Mouse (Mus musculus) limb, embryonic 13.5 days (tissue): ENCODE results near the gene Tbc1d8. TPM values are rescaled to one million over a fixed set of nuclear protein-coding genes. Genes with fewer than 3 reads are reported as not detected.
A peak's percentile ranks its signal among the peaks of the same experiment; 100 is the strongest.

Experiments used
- ATAC-seq: fragments of 200-750 bp; cut with Nextera tagmentation; 2 replicates; pipeline ENCODE4 v1.8.0; 2017; ENCODE audit warnings: low read depth, moderate number of reproducible peaks, moderate TSS enrichment; ENCODE audit not compliant: low FRiP score
- H3K27ac ChIP-seq: fragments of 300-500 bp; sonication (generic); 2 replicates; pipeline ENCODE4 v1.5.1; 2015; ENCODE audit warnings: inconsistent platforms, mild to moderate bottlenecking, moderate library complexity
- H3K27me3 ChIP-seq: fragments of 300-500 bp; sonication (generic); 2 replicates; pipeline ENCODE4 v1.6.1; 2015; ENCODE audit warnings: mild to moderate bottlenecking, inconsistent platforms
- H3K36me3 ChIP-seq: fragments of 300-500 bp; sonication (generic); 2 replicates; pipeline ENCODE4 v1.6.1; 2015; ENCODE audit warnings: inconsistent platforms, mild to moderate bottlenecking, moderate library complexity
- H3K4me1 ChIP-seq: fragments of 300-500 bp; sonication (generic); 2 replicates; pipeline ENCODE4 v1.6.1; 2015; ENCODE audit warnings: inconsistent platforms
- H3K4me2 ChIP-seq: fragments of 300-500 bp; sonication (generic); replicated peaks from 2 replicates; pipeline ENCODE4 v1.6.1; 2015; ENCODE audit warnings: inconsistent platforms, mild to moderate bottlenecking, moderate library complexity
- H3K4me3 ChIP-seq: fragments of 300-500 bp; sonication (generic); 2 replicates; pipeline ENCODE4 v1.5.1; 2015; ENCODE audit warnings: moderate library complexity, mild to moderate bottlenecking, inconsistent platforms
- H3K9ac ChIP-seq: fragments of 300-500 bp; sonication (generic); 2 replicates; pipeline ENCODE4 v1.6.1; 2015; ENCODE audit warnings: mild to moderate bottlenecking, inconsistent platforms
- H3K9me3 ChIP-seq: fragments of 300-500 bp; sonication (generic); 2 replicates; pipeline ENCODE4 v1.6.1; 2016; ENCODE audit warnings: inconsistent platforms
- WGBS: fragments of 180-500 bp; shearing (Covaris S2); methylation state at CpG from one replicate; pipeline ENCODE4 v1.1.7; 2015; 5-methylcytosine and 5-hydroxymethylcytosine counted together
- polyA plus RNA-seq: library from polyadenylated mRNA; unstranded; fragments of >200 nt; fragmentation: Nextera tagmentation; extraction: Ambion mirVana; gene quantifications from 2 replicates; pipeline ENCODE4 v1.2.1, GENCODE M21; 2015

The Tbc1d8 gene
- polyA plus RNA-seq, 1 experiment from 2014 or later = 10.4 TPM

GRCm38 (mm10) chr1:39502817-39503633 is 24.5 kb upstream of the Tbc1d8 start:
- WGBS = 84% methylated on average over 17 of the region's 17 CpGs
- no peak for ATAC-seq
- Histone ChIP-seq H3K4me1 (no peaks in the 10 kb centered on the region), H3K4me3 (no peak overlapping the region), H3K9ac (no peak overlapping the region), H3K4me2 (no peak overlapping the region), H3K9me3 (no peaks in the 10 kb centered on the region), H3K27me3 (0 out of 2 replicates have a peak, but pooled peaks cover 5% of the 10 kb centered on the region), H3K27ac (no peak overlapping the region), H3K36me3 (no peaks in the 10 kb centered on the region)

DNA sequence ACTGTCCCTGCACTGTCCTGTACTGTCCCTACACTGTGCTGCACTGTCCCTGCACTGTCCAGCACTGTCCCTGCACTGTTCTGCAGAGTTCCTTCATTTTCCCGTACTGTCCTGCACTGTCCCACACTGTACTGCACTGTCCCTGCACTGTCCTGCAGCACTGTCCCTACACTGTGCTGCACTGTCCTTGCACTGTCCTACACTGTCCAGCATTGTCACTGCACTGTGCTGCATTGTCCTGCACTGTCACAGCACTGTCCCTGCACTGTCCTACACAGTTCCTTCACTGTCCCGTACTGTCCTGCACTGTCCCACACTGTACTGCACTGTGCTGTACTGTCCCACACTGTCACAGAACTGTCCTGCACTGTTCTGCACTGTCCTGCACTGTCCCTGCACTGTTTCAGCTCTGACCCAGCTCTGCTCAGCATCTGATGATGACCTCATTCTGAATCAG is 21.0 kb upstream of the Tbc1d8 start:
- H3K4me2 ChIP-seq = no peak overlapping the region
- H3K27me3 ChIP-seq = 0 out of 2 replicates have a peak, but pooled peaks cover 5% of the 10 kb centered on the region
- H3K4me3 ChIP-seq = no peak overlapping the region
- H3K9me3 ChIP-seq = peaks cover 10% of the 10 kb centered on the region
- no peaks in the 10 kb centered on the region for H3K36me3 ChIP-seq
- no peak overlapping the region for H3K27ac ChIP-seq
- no peak overlapping the region for H3K9ac ChIP-seq
- no peaks in the 10 kb centered on the region for H3K4me1 ChIP-seq
- ATAC-seq = peak; percentile 28; the same call in 1 of the 2 replicates
- WGBS = 88% methylated on average over 2 of the region's 2 CpGs

DNA sequence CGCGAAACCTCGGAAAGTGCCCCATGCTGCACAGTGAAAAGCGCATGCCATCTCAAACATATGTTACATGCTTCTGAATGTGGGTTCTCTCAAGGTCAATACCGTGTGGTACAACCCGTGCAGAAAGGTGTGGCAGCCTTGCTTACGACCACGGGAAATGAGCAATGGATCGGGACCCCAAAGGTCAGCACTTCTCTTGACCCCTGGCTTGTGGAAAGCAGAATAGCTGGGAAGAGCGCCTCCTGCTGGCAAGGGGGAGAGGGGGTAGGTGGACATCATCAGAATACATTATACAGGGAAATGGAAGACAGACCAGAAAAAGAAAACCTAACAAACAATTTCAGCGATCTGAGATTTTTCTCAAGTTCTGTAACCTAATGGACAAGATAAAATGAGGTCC is 19.2 kb upstream of the Tbc1d8 start:
- WGBS = 88% methylated on average over 11 of the region's 11 CpGs
- peaks cover 10% of the 10 kb centered on the region for H3K9me3 ChIP-seq
- H3K4me3 ChIP-seq = no peak overlapping the region
- H3K4me2 ChIP-seq = no peak overlapping the region
- H3K27ac ChIP-seq = no peak overlapping the region
- no peak for ATAC-seq
- 0 out of 2 replicates have a peak, but pooled peaks cover 5% of the 10 kb centered on the region for H3K27me3 ChIP-seq
- H3K36me3 ChIP-seq = no peaks in the 10 kb centered on the region
- no peaks in the 10 kb centered on the region for H3K4me1 ChIP-seq
- no peak overlapping the region for H3K9ac ChIP-seq

- Histone ChIP-seq H3K36me3 (no peaks in the 10 kb centered on the region), H3K4me2 (no peak overlapping the region), H3K4me3 (no peak overlapping the region), H3K27me3 (0 out of 2 replicates have a peak, but pooled peaks cover 5% of the 10 kb centered on the region), H3K27ac (no peak overlapping the region), H3K4me1 (no peaks in the 10 kb centered on the region), H3K9ac (no peak overlapping the region), H3K9me3 (peaks cover 10% of the 10 kb centered on the region)
- ATAC-seq = no peak
- WGBS = 87% methylated on average over 4 of the region's 4 CpGs
Observed at GRCm38 (mm10) chr1:39496995-39497394, 18.4 kb upstream of the Tbc1d8 start.

- Histone ChIP-seq H3K9me3 (peaks cover 10% of the 10 kb centered on the region), H3K27me3 (no peaks in the 10 kb centered on the region), H3K9ac (no peak overlapping the region), H3K4me3 (no peak overlapping the region), H3K36me3 (no peaks in the 10 kb centered on the region), H3K4me1 (no peaks in the 10 kb centered on the region), H3K27ac (no peak overlapping the region), H3K4me2 (no peak overlapping the region)
- ATAC-seq = no peak
- WGBS = 88% methylated on average over 3 of the region's 3 CpGs
Observed at GRCm38 (mm10) chr1:39493664-39494063, 15.1 kb upstream of the Tbc1d8 start.

GRCm38 (mm10) chr1:39493165-39493564 is 14.6 kb upstream of the Tbc1d8 start:
- Histone ChIP-seq H3K4me1 (no peaks in the 10 kb centered on the region), H3K36me3 (no peaks in the 10 kb centered on the region), H3K27ac (no peak overlapping the region), H3K4me3 (no peak overlapping the region), H3K27me3 (no peaks in the 10 kb centered on the region), H3K9me3 (peaks cover 10% of the 10 kb centered on the region), H3K4me2 (no peak overlapping the region), H3K9ac (no peak overlapping the region)
- WGBS = 89% methylated on average over 4 of the region's 5 CpGs
- ATAC-seq = no peak

DNA sequence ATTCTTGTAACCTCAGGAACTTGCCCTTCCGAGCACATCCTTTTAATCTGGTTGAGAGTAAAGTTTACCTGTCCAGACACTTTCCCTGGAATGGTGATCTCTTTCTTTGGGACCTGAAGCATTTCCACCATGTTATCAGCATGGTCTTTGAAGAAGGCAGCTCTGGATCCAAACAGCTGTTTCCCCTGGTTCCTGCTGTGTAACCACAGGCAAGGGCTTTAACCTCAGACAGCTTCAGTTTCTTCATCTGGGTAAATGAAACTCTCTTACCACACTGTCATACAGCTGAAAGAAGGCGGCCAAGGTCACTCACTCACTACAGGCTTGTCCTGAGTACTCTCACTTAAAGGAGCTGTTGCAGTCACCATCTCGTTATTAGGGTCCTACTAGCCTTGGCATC is 8.8 kb upstream of the Tbc1d8 start:
- no peaks in the 10 kb centered on the region for H3K36me3 ChIP-seq
- H3K27me3 ChIP-seq = no peaks in the 10 kb centered on the region
- no peaks in the 10 kb centered on the region for H3K9me3 ChIP-seq
- no peak overlapping the region for H3K27ac ChIP-seq
- no peak overlapping the region for H3K4me3 ChIP-seq
- WGBS = 73% methylated on average over 3 of the region's 3 CpGs
- no peaks in the 10 kb centered on the region for H3K4me1 ChIP-seq
- no peak overlapping the region for H3K9ac ChIP-seq
- ATAC-seq = no peak
- no peak overlapping the region for H3K4me2 ChIP-seq

GRCm38 (mm10) chr1:39482115-39482815 is 3.7 kb upstream of the Tbc1d8 start:
- Histone ChIP-seq H3K9me3 (no peaks in the 10 kb centered on the region), H3K4me2 (no peak overlapping the region), H3K27me3 (peaks cover 8% of the 10 kb centered on the region), H3K4me1 (peaks cover 8% of the 10 kb centered on the region), H3K36me3 (no peaks in the 10 kb centered on the region), H3K27ac (no peak overlapping the region), H3K9ac (no peak overlapping the region), H3K4me3 (no peak overlapping the region)
- no peak for ATAC-seq
- WGBS = 67% methylated on average over 10 of the region's 10 CpGs

DNA sequence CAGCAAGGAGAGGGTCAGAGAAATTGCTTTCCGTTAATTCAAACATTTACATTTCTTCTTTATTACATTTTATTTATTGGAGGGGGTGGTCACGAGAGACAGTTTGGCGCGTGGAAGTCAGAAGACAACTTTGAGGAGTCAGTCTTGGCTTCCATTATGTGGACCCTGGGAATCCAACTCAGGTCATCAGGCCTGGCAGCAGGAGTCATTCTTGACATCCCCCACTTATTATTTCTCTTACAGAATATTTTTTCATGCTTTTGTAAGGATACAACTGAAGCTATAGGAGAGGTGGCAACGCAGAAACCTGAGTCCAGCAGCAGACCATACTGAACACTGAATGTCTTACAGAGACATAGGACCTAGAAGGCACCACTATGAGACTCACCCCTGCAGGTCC is 699 bp upstream of the Tbc1d8 start:
- Histone ChIP-seq H3K4me2 (peak overlapping the region; percentile 96), H3K4me3 (peak overlapping the region; percentile 69; the same call in 1 of the 2 replicates)

DNA sequence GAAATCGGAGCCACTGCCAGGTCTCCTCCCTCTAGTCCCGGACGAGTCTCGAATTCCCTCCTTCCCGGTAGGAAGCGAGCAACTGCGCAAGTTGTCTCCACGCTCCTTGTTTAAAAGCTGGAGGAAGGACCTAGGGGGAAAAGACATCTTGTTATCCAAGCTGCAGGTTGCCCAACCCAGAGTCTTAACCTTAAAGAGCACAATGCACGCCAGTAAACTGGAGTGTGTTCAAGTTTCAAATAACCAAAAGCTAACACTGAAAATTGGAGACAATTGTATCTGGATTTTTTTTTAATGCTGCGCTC is 293 bp upstream of the Tbc1d8 start:
- H3K4me1 ChIP-seq = peaks cover 15% of the 10 kb centered on the region
- H3K9me3 ChIP-seq = no peaks in the 10 kb centered on the region
- 5% methylated on average over 10 of the region's 10 CpGs for WGBS
- no peak for ATAC-seq
- no peaks in the 10 kb centered on the region for H3K36me3 ChIP-seq
- peak overlapping the region; percentile 96 for H3K4me2 ChIP-seq
- peak overlapping the region; percentile 63; the same call in 1 of the 2 replicates for H3K27ac ChIP-seq
- H3K27me3 ChIP-seq = peaks cover 15% of the 10 kb centered on the region
- peak overlapping the region; percentile 53; the same call in 1 of the 2 replicates for H3K9ac ChIP-seq
- peak overlapping the region; percentile 69 for H3K4me3 ChIP-seq

More for the DNA sequence above, 699 bp upstream of the Tbc1d8 start:
- Histone ChIP-seq H3K36me3 (no peaks in the 10 kb centered on the region), H3K4me1 (peaks cover 15% of the 10 kb centered on the region), H3K9me3 (no peaks in the 10 kb centered on the region), H3K27me3 (peaks cover 15% of the 10 kb centered on the region), H3K9ac (no peak overlapping the region; the same call in 1 of the 2 replicates), H3K27ac (no peak overlapping the region)
- 56% methylated on average over 5 of the region's 5 CpGs for WGBS
- no peak for ATAC-seq

- WGBS = 72% methylated on average over 5 of the region's 5 CpGs
- H3K27me3 ChIP-seq = peaks cover 15% of the 10 kb centered on the region
- peak overlapping the region; percentile 69 for H3K4me3 ChIP-seq
- peak overlapping the region; percentile 96 for H3K4me2 ChIP-seq
- H3K9me3 ChIP-seq = no peaks in the 10 kb centered on the region
- no peak overlapping the region for H3K9ac ChIP-seq
- peaks cover 15% of the 10 kb centered on the region for H3K4me1 ChIP-seq
- H3K27ac ChIP-seq = no peak overlapping the region
- ATAC-seq = no peak
- H3K36me3 ChIP-seq = no peaks in the 10 kb centered on the region
Observed at GRCm38 (mm10) chr1:39477064-39477463, 1.5 kb downstream of the Tbc1d8 start.

GRCm38 (mm10) chr1:39476341-39476740 is 2.2 kb downstream of the Tbc1d8 start:
- Histone ChIP-seq H3K4me2 (no peak overlapping the region; the same call in 1 of the 2 replicates), H3K9me3 (no peaks in the 10 kb centered on the region), H3K4me3 (no peak overlapping the region), H3K27me3 (peaks cover 15% of the 10 kb centered on the region), H3K27ac (no peak overlapping the region), H3K4me1 (peaks cover 15% of the 10 kb centered on the region), H3K36me3 (no peaks in the 10 kb centered on the region), H3K9ac (no peak overlapping the region)
- WGBS = 83% methylated on average over 1 of the region's 1 CpGs
- no peak for ATAC-seq
